Mouse (Mus musculus): Measurements from ENCODE around the gene Svopl. TPM values are rescaled to one million over a fixed set of nuclear protein-coding genes. Genes with fewer than 3 reads are reported as not detected.
A peak's percentile ranks its signal among the peaks of the same experiment; 100 is the strongest.

Svopl gene
- total and polyA plus RNA-seq, 2 experiments, result not detected

- H3K79me2 ChIP-seq (ENCODE audit: control insufficient read depth, insufficient read depth, low read length), result no peaks in the 10 kb centered on the region
- H3K27me3 ChIP-seq (ENCODE audit: control insufficient read depth, insufficient read depth, low read length), result no peaks in the 10 kb centered on the region
- no peaks in the 10 kb centered on the region for H3K36me3 ChIP-seq (ENCODE audit: control insufficient read depth, insufficient read depth, low read length)
- no peak overlapping the region for H3K9ac ChIP-seq (ENCODE audit: low read depth, low read length)
- no peak overlapping the region for H3K4me3 ChIP-seq (ENCODE audit: insufficient read depth, low read depth, low read length)
- no peaks in the 10 kb centered on the region for H3K4me1 ChIP-seq (ENCODE audit: control insufficient read depth, insufficient read depth, low read length)
- no peak for DNase-seq (ENCODE audit: extremely low read depth, low read depth, low spot score)
- WGBS, result 77% methylated on average over 6 of the region's 6 CpGs
- H3K27ac ChIP-seq (replicated peaks; ENCODE audit: insufficient read depth, low read depth, low read length), result peak overlapping the region; percentile 31
- TF ChIP-seq POLR2A (IDR thresholded peaks at IDR 0.05; ENCODE audit: extremely low read depth, insufficient read depth, low read length) (no peak), CTCF (IDR thresholded peaks at IDR 0.05; ENCODE audit: low read depth, low read length) (no peak)
These were observed 2.2 kb upstream of the Svopl start for GRCm38 (mm10) chr6:38048800-38049561.

GRCm38 (mm10) chr6:38048003-38048402 is 1.2 kb upstream of the Svopl start:
- TF ChIP-seq POLR2A (IDR thresholded peaks at IDR 0.05; ENCODE audit: extremely low read depth, insufficient read depth, low read length), result no peak
- TF ChIP-seq CTCF (IDR thresholded peaks at IDR 0.05; ENCODE audit: low read depth, low read length), result no peak
- Histone ChIP-seq H3K9ac (ENCODE audit: low read depth, low read length) (no peak overlapping the region), H3K27ac (replicated peaks; ENCODE audit: insufficient read depth, low read depth, low read length) (no peak overlapping the region), H3K27me3 (ENCODE audit: control insufficient read depth, insufficient read depth, low read length) (no peaks in the 10 kb centered on the region), H3K4me3 (ENCODE audit: insufficient read depth, low read depth, low read length) (no peak overlapping the region), H3K79me2 (ENCODE audit: control insufficient read depth, insufficient read depth, low read length) (no peaks in the 10 kb centered on the region), H3K36me3 (ENCODE audit: control insufficient read depth, insufficient read depth, low read length) (no peaks in the 10 kb centered on the region), H3K4me1 (ENCODE audit: control insufficient read depth, insufficient read depth, low read length) (no peaks in the 10 kb centered on the region)
- 92% methylated on average over 4 of the region's 4 CpGs for WGBS
- no peak for DNase-seq (ENCODE audit: extremely low read depth, low read depth, low spot score)

- H3K9ac ChIP-seq (ENCODE audit: low read depth, low read length), result no peak overlapping the region
- 83% methylated on average over 5 of the region's 5 CpGs for WGBS
- no peak overlapping the region for H3K4me3 ChIP-seq (ENCODE audit: insufficient read depth, low read depth, low read length)
- H3K79me2 ChIP-seq (ENCODE audit: control insufficient read depth, insufficient read depth, low read length), result no peaks in the 10 kb centered on the region
- TF ChIP-seq POLR2A (IDR thresholded peaks at IDR 0.05; ENCODE audit: extremely low read depth, insufficient read depth, low read length) (no peak), CTCF (IDR thresholded peaks at IDR 0.05; ENCODE audit: low read depth, low read length) (no peak)
- H3K36me3 ChIP-seq (ENCODE audit: control insufficient read depth, insufficient read depth, low read length), result no peaks in the 10 kb centered on the region
- no peak overlapping the region for H3K27ac ChIP-seq (replicated peaks; ENCODE audit: insufficient read depth, low read depth, low read length)
- no peaks in the 10 kb centered on the region for H3K27me3 ChIP-seq (ENCODE audit: control insufficient read depth, insufficient read depth, low read length)
- DNase-seq (ENCODE audit: extremely low read depth, low read depth, low spot score), result no peak
- H3K4me1 ChIP-seq (ENCODE audit: control insufficient read depth, insufficient read depth, low read length), result no peaks in the 10 kb centered on the region
These were observed 13.8 kb downstream of the Svopl start for GRCm38 (mm10) chr6:38032801-38033566.

GRCm38 (mm10) chr6:38031924-38032540 is 14.8 kb downstream of the Svopl start:
- no peaks in the 10 kb centered on the region for H3K4me1 ChIP-seq (ENCODE audit: control insufficient read depth, insufficient read depth, low read length)
- H3K27ac ChIP-seq (replicated peaks; ENCODE audit: insufficient read depth, low read depth, low read length), result no peak overlapping the region
- H3K9ac ChIP-seq (ENCODE audit: low read depth, low read length), result no peak overlapping the region
- TF ChIP-seq POLR2A (IDR thresholded peaks at IDR 0.05; ENCODE audit: extremely low read depth, insufficient read depth, low read length), result no peak
- TF ChIP-seq CTCF (IDR thresholded peaks at IDR 0.05; ENCODE audit: low read depth, low read length), result no peak
- no peaks in the 10 kb centered on the region; the same call in 1 of the 2 replicates for H3K27me3 ChIP-seq (ENCODE audit: control insufficient read depth, insufficient read depth, low read length)
- H3K79me2 ChIP-seq (ENCODE audit: control insufficient read depth, insufficient read depth, low read length), result no peaks in the 10 kb centered on the region
- WGBS, result 66% methylated on average over 7 of the region's 7 CpGs
- no peak for DNase-seq (ENCODE audit: extremely low read depth, low read depth, low spot score)
- H3K36me3 ChIP-seq (ENCODE audit: control insufficient read depth, insufficient read depth, low read length), result no peaks in the 10 kb centered on the region
- no peak overlapping the region for H3K4me3 ChIP-seq (ENCODE audit: insufficient read depth, low read depth, low read length)

DNA sequence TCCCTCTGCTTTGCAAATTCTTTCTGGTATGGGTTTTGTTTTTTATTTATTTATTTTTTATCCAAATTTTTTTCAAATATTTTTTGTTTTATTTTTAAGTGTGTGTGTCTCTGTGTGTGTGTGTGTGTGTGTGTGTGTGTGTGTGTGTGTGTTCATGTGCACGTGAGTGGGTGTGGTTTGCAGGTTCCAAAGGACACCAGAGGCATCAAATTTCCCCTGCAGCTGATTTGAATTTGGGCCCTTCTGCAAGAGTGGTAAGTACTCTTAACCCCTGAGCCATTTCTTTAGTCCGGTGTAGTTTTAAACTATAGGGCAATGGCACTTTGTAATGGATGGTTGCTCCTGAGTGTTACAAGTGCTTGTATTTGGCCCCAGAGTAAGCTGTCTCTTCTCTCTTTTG is 18.6 kb downstream of the Svopl start:
- Histone ChIP-seq H3K79me2 (ENCODE audit: control insufficient read depth, insufficient read depth, low read length) (no peaks in the 10 kb centered on the region), H3K36me3 (ENCODE audit: control insufficient read depth, insufficient read depth, low read length) (no peaks in the 10 kb centered on the region), H3K9ac (ENCODE audit: low read depth, low read length) (no peak overlapping the region), H3K4me1 (ENCODE audit: control insufficient read depth, insufficient read depth, low read length) (no peaks in the 10 kb centered on the region), H3K27me3 (ENCODE audit: control insufficient read depth, insufficient read depth, low read length) (no peaks in the 10 kb centered on the region; the same call in 1 of the 2 replicates), H3K4me3 (ENCODE audit: insufficient read depth, low read depth, low read length) (no peak overlapping the region), H3K27ac (replicated peaks; ENCODE audit: insufficient read depth, low read depth, low read length) (no peak overlapping the region)
- TF ChIP-seq POLR2A (IDR thresholded peaks at IDR 0.05; ENCODE audit: extremely low read depth, insufficient read depth, low read length), result no peak
- TF ChIP-seq CTCF (IDR thresholded peaks at IDR 0.05; ENCODE audit: low read depth, low read length), result no peak
- WGBS, result 68% methylated on average over 2 of the region's 2 CpGs
- peak; percentile 21 for DNase-seq (ENCODE audit: extremely low read depth, low read depth, low spot score)

All from liver, adult 2 months (tissue).